Mouse (Mus musculus) ovary, postnatal 10 days (tissue): Measurements from ENCODE around the gene Tbx15.

ENCODE experiments used
- DNase-seq: peaks from one replicate; pipeline ENCODE4 v3.0.0; 2022; ENCODE audit warnings: low spot score

Tbx15 gene

DNA sequence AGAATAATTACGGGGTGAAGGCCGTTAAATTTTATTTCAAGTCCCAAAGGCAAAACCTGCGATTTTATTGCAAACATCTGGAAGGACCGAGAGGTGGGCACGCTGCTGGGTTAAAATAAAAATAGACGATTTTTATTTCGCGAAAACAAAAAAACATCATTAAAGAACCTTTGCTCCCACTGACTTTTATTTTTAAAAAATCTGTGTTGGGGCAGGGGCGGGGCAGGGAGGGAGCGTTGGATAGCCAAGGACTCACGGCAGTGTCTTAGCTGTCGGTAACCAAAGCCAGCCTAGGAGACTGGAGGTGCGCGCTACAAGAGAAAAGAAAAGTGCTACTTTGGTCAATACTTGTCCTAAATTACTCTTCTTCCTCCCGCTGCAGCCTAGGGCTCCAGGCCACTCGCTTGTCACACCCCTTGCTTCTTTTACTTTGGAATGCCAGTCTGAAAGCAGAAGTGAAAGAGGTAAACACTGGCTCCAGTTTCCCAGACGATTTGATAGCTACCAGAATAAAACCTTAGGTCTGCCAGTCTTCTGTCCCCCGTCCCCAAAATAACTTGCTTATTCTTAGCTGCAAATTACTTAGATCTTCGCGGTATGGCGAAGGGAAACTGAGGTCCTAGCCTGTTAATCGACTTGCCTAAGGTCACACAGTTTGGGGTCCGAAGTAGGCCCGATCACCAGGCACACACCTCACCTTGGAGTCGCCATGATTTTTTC lies 8.8 kb downstream of the Tbx15 start:
- no peak for DNase-seq

- no peak for DNase-seq
Observed at GRCm38 (mm10) chr3:99249551-99249870, 9.3 kb downstream of the Tbx15 start.

- DNase-seq, result no peak
Observed at GRCm38 (mm10) chr3:99249906-99250305, 9.7 kb downstream of the Tbx15 start.

- DNase-seq, result no peak
Observed at GRCm38 (mm10) chr3:99251271-99252165, 11.3 kb downstream of the Tbx15 start.

DNA sequence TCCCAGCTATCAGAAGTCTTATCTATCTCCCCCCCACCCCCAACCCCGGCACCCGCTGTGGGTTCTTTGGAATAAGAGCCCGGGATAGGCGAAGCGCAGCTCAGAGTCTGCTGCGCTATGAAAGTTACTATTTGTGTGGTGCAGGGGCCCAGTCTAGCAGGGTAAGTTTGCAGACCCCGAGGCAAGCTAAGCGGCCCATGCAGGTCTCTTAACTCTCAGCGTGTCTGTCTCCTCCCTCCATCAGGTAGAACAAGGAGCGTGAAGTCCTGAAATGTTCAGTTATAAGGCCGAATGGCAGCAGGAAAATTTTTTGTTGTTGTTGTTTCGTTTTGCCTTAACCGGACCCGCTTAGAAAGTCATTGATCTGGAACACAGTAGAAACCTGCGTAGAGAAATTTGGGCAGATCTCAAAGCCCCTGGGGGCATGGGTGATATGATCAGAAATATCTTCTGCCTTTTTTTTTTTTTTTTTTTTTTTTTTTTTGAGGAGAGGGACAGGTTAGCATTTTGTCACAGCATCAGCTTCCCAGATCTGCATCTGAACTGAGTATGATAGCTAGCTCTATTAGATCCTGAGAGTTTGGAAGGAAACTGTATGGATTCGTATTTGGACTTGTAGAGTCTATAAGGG lies 12.4 kb downstream of the Tbx15 start:
- no peak for DNase-seq

DNA sequence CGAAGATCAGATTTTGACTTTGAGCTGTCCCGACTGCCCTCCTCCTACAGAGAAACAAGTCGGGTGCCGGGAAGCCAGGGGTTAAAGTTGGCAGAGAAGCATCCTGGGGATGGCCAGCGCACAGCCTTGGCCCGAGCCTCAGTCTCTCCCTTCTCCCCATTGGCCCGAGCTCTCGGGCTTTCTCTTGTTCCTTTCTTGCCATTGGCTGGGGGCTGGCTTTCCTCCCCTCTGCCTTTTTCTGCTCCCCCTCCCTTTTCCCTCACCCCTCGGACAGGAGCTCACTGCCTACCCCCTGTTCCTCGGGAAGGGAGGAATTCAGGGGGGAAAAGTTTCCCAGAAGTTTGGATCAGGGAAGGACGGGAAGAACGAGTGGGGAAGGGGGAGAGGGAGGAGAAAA lies 12.9 kb downstream of the Tbx15 start:
- no peak for DNase-seq

DNA sequence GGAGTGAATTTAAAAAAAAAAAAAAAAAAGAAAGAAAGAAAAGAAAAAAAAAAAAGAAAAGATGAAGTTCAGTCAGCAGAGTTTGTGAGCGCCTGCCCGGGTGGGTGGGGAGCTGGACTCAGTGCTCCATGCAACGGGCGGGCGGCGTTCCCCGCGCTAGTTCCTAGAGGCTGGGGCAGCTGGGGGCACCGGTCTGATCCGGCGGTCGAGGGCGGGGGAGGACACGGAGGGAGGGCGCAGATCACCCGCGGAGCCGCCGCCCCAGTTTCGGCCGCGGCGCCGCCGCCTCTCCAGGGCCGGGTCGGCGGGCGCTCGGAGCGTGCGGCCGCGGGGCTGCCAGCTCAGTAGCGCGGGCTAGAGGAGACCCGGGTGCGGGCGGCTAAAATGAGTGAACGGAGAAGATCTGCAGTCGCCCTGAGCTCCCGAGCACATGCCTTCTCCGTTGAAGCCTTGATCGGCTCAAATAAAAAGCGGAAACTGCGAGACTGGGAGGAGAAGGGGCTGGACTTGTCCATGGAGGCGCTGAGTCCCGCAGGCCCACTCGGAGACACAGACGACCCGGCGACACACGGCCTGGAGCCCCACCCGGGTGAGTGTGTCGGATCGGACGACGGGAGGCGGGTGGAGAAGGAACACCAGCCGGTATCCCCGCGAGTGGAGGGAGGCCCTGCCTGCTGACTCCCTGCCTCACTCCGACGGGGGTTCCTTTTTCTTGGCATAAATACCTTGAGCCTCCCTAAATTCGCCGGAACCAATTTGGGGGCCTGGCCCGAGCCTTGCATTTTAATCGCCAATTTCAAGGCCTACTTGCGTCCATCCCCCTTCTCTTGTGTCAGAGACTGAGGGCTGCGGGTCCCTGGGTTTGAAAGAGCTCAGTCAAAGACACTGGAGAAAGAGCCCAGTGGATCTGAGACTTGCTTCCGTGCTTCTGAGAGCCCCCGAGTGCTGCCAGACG lies 13.6 kb downstream of the Tbx15 start:
- DNase-seq, result no peak

GRCm38 (mm10) chr3:99254559-99255151 lies 14.5 kb downstream of the Tbx15 start:
- DNase-seq, result no peak

DNA sequence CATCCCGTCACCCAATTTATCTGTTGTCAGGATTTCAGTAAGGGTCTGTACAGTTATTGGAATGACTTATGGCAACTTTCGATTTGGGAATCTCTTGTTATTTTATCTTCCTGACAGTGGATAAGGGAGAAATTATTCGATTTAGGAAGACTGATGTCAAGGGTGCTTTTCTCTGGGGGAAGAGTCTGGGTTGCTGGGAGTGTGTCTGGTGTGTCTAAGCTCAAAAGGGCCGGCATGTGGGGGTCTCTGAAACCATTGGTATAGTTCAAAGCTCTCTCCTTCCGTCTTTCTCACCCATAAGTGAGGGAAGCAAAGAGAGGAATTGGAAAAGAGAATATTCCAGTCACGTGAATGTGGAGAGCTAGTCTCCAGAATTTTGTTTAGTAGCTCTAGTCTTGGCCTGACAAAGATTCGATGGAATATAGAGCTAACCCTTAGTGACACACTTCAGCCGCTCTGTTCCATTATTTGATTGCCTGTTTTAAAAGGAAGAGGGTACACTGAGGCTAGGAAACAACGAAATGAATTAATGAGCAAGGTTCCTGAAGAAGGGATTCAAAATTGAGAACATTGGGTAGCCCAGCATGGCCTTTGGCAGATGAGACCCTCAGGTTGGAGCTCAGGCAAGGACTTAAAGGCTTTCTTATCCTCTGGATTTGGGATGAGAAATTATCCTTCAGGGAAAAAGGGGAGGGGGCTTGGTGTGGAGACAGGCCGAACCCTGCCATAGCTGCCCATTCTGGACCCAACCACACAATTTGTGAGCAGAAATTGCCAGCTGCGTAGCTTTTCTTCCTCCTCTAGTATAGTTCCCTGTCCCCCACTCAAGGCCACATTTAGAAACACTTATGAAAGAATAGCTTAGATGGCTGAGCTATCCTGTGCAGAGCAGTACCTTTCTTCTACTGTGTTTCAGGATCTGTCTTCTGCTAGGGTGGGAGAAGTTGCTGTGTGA lies 15.5 kb downstream of the Tbx15 start:
- no peak for DNase-seq

GRCm38 (mm10) chr3:99256366-99256750 lies 16.2 kb downstream of the Tbx15 start:
- no peak for DNase-seq

- DNase-seq, result no peak
Observed at GRCm38 (mm10) chr3:99256766-99257165, 16.6 kb downstream of the Tbx15 start.

- DNase-seq, result no peak
Observed at GRCm38 (mm10) chr3:99257586-99258577, 17.7 kb downstream of the Tbx15 start.

- DNase-seq, result no peak
Observed at GRCm38 (mm10) chr3:99259741-99260270, 19.6 kb downstream of the Tbx15 start.

DNA sequence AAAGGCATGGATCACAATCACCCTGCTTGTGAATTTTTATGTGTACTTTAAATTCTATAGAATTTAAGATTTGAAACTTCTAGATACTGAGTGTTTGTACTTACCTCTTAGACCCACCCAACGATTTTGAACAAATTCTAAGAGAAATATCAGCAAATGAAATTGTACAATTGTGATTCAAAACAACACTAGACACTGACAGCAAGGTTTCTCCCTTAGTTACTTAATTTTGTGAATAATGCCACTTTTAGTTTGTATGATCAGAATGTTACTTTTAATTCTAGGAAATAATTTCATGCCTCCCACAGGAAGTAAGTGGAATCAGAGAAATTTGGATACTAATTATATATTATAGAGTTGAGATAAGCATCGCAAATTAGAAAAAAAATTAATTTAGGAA lies 20.2 kb downstream of the Tbx15 start:
- DNase-seq, result no peak

- no peak for DNase-seq
Observed at GRCm38 (mm10) chr3:99261371-99261791, 21.2 kb downstream of the Tbx15 start.

- DNase-seq, result no peak
Observed at GRCm38 (mm10) chr3:99261986-99262385, 21.8 kb downstream of the Tbx15 start.

DNA sequence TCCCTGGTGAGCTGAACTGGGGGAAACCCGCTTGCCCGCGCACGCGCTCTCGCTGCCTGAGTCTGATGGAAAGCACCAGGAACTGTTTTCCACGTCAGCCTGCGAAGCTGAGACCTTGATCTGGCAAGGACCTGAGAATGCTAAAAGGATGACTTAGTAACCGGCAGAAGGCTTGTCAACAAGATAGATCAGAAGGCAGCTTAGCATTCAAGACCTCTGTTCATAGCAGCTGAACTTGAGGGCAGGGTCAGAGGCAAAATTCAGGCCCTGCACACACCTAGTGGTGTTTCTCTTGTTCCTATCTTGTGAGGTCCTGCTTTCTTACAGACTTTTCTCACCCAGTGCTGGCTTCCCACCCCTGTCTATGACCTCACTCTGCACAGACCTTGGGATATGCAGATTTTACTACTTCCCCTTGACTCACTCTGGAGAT lies 23.3 kb downstream of the Tbx15 start:
- no peak for DNase-seq

DNA sequence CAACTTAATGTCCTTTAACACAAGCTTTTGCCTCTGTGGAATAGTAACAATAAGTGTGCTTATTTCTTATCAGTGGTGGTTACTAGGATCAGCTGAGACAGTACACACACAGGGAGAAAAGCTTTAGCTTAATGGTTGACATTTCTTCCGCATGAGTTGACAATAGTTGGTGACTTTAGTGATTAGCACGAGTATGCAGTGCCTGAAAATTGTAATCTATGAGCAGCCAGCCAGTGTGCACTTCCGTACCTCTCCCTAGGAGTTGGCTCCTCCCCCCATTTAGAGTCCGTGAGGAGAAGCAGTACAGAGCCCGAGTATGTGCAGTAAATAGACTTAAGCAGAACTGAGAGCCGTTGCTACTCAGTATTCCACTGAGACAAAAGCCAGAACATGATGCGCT lies 24.5 kb downstream of the Tbx15 start:
- DNase-seq, result no peak
